Mouse (Mus musculus) ES-E14 (cell line): ENCODE results near the gene Pus3. TPM values are rescaled to one million over a fixed set of nuclear protein-coding genes. Genes with fewer than 3 reads are reported as not detected.
"Not testable (repeated sequence)": the region's sequence is repeated elsewhere in the genome, so short reads cannot be mapped to it uniquely, and the experiment has no call there.

Experiments used
- DNase-seq: peaks from one replicate; pipeline ENCODE4 v3.0.0-alpha.2; 2013; ENCODE audit warnings: low read depth, low spot score
- H3K27ac ChIP-seq: 2 replicates; pipeline ENCODE4 v1.5.1; 2012; ENCODE audit warnings: low read depth, mild to moderate bottlenecking, low read length, moderate library complexity, mixed read lengths; ENCODE audit not compliant: poor library complexity, insufficient read depth, severe bottlenecking
- H3K36me3 ChIP-seq: 2 replicates; pipeline ENCODE4 v1.6.1; 2012; ENCODE audit warnings: mild to moderate bottlenecking, low read length, moderate library complexity, mixed read lengths; ENCODE audit not compliant: control insufficient read depth, poor library complexity, insufficient read depth, severe bottlenecking
- H3K4me1 ChIP-seq, 2 experiments: fragments of 150-350 bp in 1 of 2; sonication (generic) in 1 of 2; 2 replicates each; pipeline ENCODE4 v1.6.1; 2012; ENCODE audit warnings: low read length in 2 of 2, mild to moderate bottlenecking in 1 of 2, mixed read lengths in 1 of 2; ENCODE audit not compliant: control insufficient read depth in 2 of 2, insufficient read depth in 2 of 2, poor library complexity in 1 of 2
- H3K4me3 ChIP-seq, 2 experiments: fragments of 150-350 bp in 1 of 2; sonication (generic) in 1 of 2; 2 replicates each; pipeline ENCODE4 v1.5.1; 2012; ENCODE audit warnings: low read length in 2 of 2, low read depth in 1 of 2, mild to moderate bottlenecking in 1 of 2, mixed read lengths in 1 of 2; ENCODE audit not compliant: insufficient read depth in 1 of 2, poor library complexity in 1 of 2, severe bottlenecking in 1 of 2
- H3K9ac ChIP-seq: 2 replicates; pipeline ENCODE4 v1.6.1; 2012; ENCODE audit warnings: low read depth, mild to moderate bottlenecking, low read length, mixed read lengths; ENCODE audit not compliant: poor library complexity, insufficient read depth, severe bottlenecking
- H3K9me3 ChIP-seq: fragments of 150-350 bp; sonication (generic); 2 replicates; pipeline ENCODE4 v1.6.1; 2012; ENCODE audit warnings: low read depth, mild to moderate bottlenecking, low read length; ENCODE audit not compliant: control insufficient read depth, insufficient read depth
- CHD2 ChIP-seq: IDR thresholded peaks from 2 replicates; pipeline ENCODE4 v1.6.1; 2014; ENCODE audit warnings: mild to moderate bottlenecking, low read depth, low read length, inconsistent platforms
- HCFC1 ChIP-seq: IDR thresholded peaks from 2 replicates; pipeline ENCODE4 v1.6.1; 2012; ENCODE audit warnings: low read length, inconsistent platforms, borderline replicate concordance; ENCODE audit not compliant: insufficient read depth
- MAFK ChIP-seq: IDR thresholded peaks from 2 replicates; pipeline ENCODE4 v1.6.1; 2014; ENCODE audit warnings: mild to moderate bottlenecking, low read depth, low read length, inconsistent platforms; ENCODE audit not compliant: insufficient read depth
- ZC3H11A ChIP-seq: IDR thresholded peaks from 2 replicates; pipeline ENCODE4 v1.6.1; 2012; ENCODE audit warnings: low read depth, mild to moderate bottlenecking, inconsistent platforms, low read length, borderline replicate concordance
- ZNF384 ChIP-seq: IDR thresholded peaks from 2 replicates; pipeline ENCODE4 v1.6.1; 2012; ENCODE audit warnings: low read depth, low read length, inconsistent platforms
- in situ Hi-C, 2 experiments: fragments of 600-800 bp; cut with MboI; formaldehyde crosslinking; loops; one replicate each; pipeline ENCODE4 v1.15.1; 2025; ENCODE audit warnings: low sequenced_read_pairs in 2 of 2, inconsistent platforms in 1 of 2; ENCODE audit not compliant: unreplicated experiment in 2 of 2
- total RNA-seq: library from RNA; depleted of rRNA; stranded (reverse); fragments of 300-350 nt; gene quantifications from 2 replicates; pipeline ENCODE4 v1.2.3, GENCODE M21; 2012; rRNA removed

Gene Pus3
- total RNA-seq, 1 experiment, result 25.6 TPM

DNA sequence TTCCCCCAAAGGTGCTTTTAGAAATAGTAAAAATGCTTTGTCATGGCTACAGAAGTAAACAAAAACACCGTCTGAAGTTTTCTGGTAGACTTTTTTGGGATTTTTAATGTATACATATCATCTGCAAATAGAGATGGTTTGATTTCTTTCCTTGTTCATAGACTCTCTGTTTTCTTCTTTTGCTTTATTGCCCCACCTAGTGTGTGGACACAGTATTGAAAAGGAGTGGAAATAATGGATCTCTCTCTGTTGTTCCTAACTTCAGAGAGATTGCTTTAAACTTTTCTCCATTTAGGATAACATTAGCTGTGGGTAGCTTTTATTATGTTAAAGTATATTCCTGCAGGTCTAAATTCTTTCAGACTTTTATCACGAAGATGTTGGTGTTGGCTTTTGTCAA lies 55.6 kb downstream of the Pus3 start:
- Histone ChIP-seq H3K9me3 (no peaks in the 10 kb centered on the region), H3K36me3 (no peaks in the 10 kb centered on the region), H3K27ac (no peak overlapping the region), H3K9ac (no peak overlapping the region), H3K4me3 (no peak overlapping the region), H3K4me1 (no peaks in the 10 kb centered on the region)
- no peak for TF ChIP-seq HCFC1
- TF ChIP-seq MAFK, result no peak
- no peak for TF ChIP-seq CHD2
- no peak for TF ChIP-seq ZC3H11A
- TF ChIP-seq ZNF384, result no peak
- no peak for DNase-seq
- in situ Hi-C loops, result no loop called here

DNA sequence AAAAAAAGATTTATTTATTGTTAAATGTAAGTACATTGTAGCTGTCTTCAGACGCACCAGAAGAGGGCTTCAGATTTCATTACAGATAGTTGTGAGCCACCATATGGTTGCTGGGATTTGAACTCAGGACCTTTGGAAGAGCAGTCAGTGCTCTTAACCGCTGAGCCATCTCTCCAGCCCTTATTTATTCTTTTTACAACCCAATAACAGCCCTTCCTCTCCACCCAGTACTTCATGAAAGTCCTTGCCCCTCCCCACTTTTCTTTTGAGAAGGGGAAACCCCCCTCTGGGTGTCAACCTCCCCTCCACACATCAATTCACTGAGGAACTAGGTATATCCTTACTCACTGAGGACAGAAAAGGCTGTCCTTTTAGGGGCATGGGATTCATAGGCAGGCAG lies 58.4 kb downstream of the Pus3 start:
- H3K36me3 ChIP-seq, H3K27ac ChIP-seq, in situ Hi-C loops, H3K9me3 ChIP-seq, H3K4me1 ChIP-seq, H3K4me3 ChIP-seq, H3K9ac ChIP-seq, DNase-seq: not testable (repeated sequence)

Other genes with a start within 250 kb of the Pus3 start
- gene Cdon, start 137.5 kb upstream of the Pus3 start, total RNA-seq, result 13.4 and 17.4 TPM in 2 replicates
- gene Gm1113, start 40.3 kb upstream of the Pus3 start, total RNA-seq, result not detected in 2 replicates
- gene Ddx25, start 67 bp upstream of the Pus3 start, total RNA-seq, result 1.6 and 1.8 TPM in 2 replicates
- 1.2 and 1.6 TPM in 2 replicates for gene Pate2, start 11.7 kb downstream of the Pus3 start, total RNA-seq
- gene Hyls1, start 11.8 kb downstream of the Pus3 start, total RNA-seq, result 14.6 and 17.6 TPM in 2 replicates
- gene Pate4, start 53.3 kb downstream of the Pus3 start, total RNA-seq, result not detected in 2 replicates
- 0.13 TPM in 1 of 2 replicates, not detected in the other for gene Pate3, start 89.6 kb downstream of the Pus3 start, total RNA-seq
- not detected in 2 replicates for gene Pate1, start 128.8 kb downstream of the Pus3 start, total RNA-seq
- not detected in 2 replicates for gene Gm17677, start 182.5 kb downstream of the Pus3 start, total RNA-seq
- not detected in 2 replicates for gene Gm17727, start 219.5 kb downstream of the Pus3 start, total RNA-seq
- gene Gm27235, start 231.5 kb downstream of the Pus3 start, total RNA-seq, result not detected in 2 replicates
- not detected in 2 replicates for gene D730048I06Rik, start 231.5 kb downstream of the Pus3 start, total RNA-seq